Mouse (Mus musculus) heart, embryonic 12.5 days (tissue): ENCODE results near the gene Btg1. TPM values are rescaled to one million over a fixed set of nuclear protein-coding genes. Genes with fewer than 3 reads are reported as not detected.

Experiments used
- ATAC-seq: fragments of 200-750 bp; cut with Nextera tagmentation; 2 replicates; pipeline ENCODE4 v1.8.0; 2017; ENCODE audit warnings: moderate TSS enrichment, moderate library complexity; ENCODE audit not compliant: insufficient number of reproducible peaks, low FRiP score
- H3K27ac ChIP-seq: fragments of 300-500 bp; sonication (generic); 2 replicates; pipeline ENCODE4 v1.5.1; 2016; ENCODE audit warnings: mild to moderate bottlenecking, moderate library complexity; ENCODE audit not compliant: poor library complexity, severe bottlenecking
- H3K27me3 ChIP-seq: fragments of 300-500 bp; sonication (generic); replicated peaks from 2 replicates; pipeline ENCODE4 v1.6.1; 2016; ENCODE audit warnings: mild to moderate bottlenecking, moderate library complexity
- H3K36me3 ChIP-seq: fragments of 300-500 bp; sonication (generic); 2 replicates; pipeline ENCODE4 v1.6.1; 2016; ENCODE audit warnings: mild to moderate bottlenecking, moderate library complexity
- H3K4me1 ChIP-seq: fragments of 300-500 bp; sonication (generic); replicated peaks from 2 replicates; pipeline ENCODE4 v1.6.1; 2016; ENCODE audit warnings: mild to moderate bottlenecking
- H3K4me2 ChIP-seq: fragments of 300-500 bp; sonication (generic); 2 replicates; pipeline ENCODE4 v1.6.1; 2016; ENCODE audit warnings: mild to moderate bottlenecking, moderate library complexity
- H3K4me3 ChIP-seq: fragments of 300-500 bp; sonication (generic); 2 replicates; pipeline ENCODE4 v1.5.1; 2016; ENCODE audit warnings: mild to moderate bottlenecking
- H3K9ac ChIP-seq: fragments of 300-500 bp; sonication (generic); 2 replicates; pipeline ENCODE4 v1.6.1; 2016; ENCODE audit warnings: mild to moderate bottlenecking, moderate library complexity
- H3K9me3 ChIP-seq: fragments of 300-500 bp; sonication (generic); replicated peaks from 2 replicates; pipeline ENCODE4 v1.6.1; 2016; ENCODE audit warnings: mild to moderate bottlenecking, moderate library complexity
- WGBS: fragments of 180-500 bp; shearing (Covaris S2); methylation state at CpG from one replicate; pipeline ENCODE4 v1.1.7; 2016; 5-methylcytosine and 5-hydroxymethylcytosine counted together
- polyA plus RNA-seq: library from polyadenylated mRNA; unstranded; fragments of >200 nt; fragmentation: Nextera tagmentation; extraction: Ambion mirVana; gene quantifications from 2 replicates; pipeline ENCODE4 v1.2.1, GENCODE M21; 2016

The Btg1 gene
- 46.9 and 51.6 TPM in 2 replicates for polyA plus RNA-seq

- no peaks in the 10 kb centered on the region for H3K27me3 ChIP-seq
- H3K9ac ChIP-seq = peak within 1 kb of the TSS; percentile 98
- ATAC-seq = peak; percentile 96
- peaks cover 18% of the 10 kb centered on the region for H3K36me3 ChIP-seq
- H3K27ac ChIP-seq = peak within 1 kb of the TSS; percentile 97
- WGBS = under 1% methylated on average over 37 of the region's 37 CpGs
- H3K4me3 ChIP-seq = peak within 1 kb of the TSS; percentile 90
- peaks cover 4% of the 10 kb centered on the region; the same call in 1 of the 2 replicates for H3K9me3 ChIP-seq
- peak within 1 kb of the TSS; percentile 69 for H3K4me2 ChIP-seq
- H3K4me1 ChIP-seq = peaks cover 13% of the 10 kb centered on the region
These were observed at the start of gene Btg1 for GRCm38 (mm10) chr10:96616709-96617116. Gene Btg1 (plus strand): TSS chr10:96617006.

- 36% methylated on average over 8 of the region's 8 CpGs for WGBS
- Histone ChIP-seq H3K4me2 (0 out of 2 replicates have a peak overlapping the region, but pooled peaks have one; percentile 13), H3K4me3 (no peak overlapping the region), H3K4me1 (peaks cover 8% of the 10 kb centered on the region), H3K9me3 (peaks cover 10% of the 10 kb centered on the region; the same call in 1 of the 2 replicates), H3K9ac (no peak overlapping the region), H3K36me3 (no peaks in the 10 kb centered on the region), H3K27me3 (no peaks in the 10 kb centered on the region), H3K27ac (no peak overlapping the region)
- ATAC-seq = no peak
These were observed 47.3 kb upstream of the Btg1 start for GRCm38 (mm10) chr10:96569469-96569868.

GRCm38 (mm10) chr10:96571176-96571575 lies 45.6 kb upstream of the Btg1 start:
- Histone ChIP-seq H3K36me3 (no peaks in the 10 kb centered on the region), H3K4me1 (peaks cover 8% of the 10 kb centered on the region), H3K27me3 (no peaks in the 10 kb centered on the region), H3K4me3 (no peak overlapping the region), H3K27ac (no peak overlapping the region), H3K9ac (no peak overlapping the region), H3K4me2 (no peak overlapping the region), H3K9me3 (peaks cover 10% of the 10 kb centered on the region; the same call in 1 of the 2 replicates)
- ATAC-seq = no peak
- WGBS = 48% methylated on average over 4 of the region's 4 CpGs

GRCm38 (mm10) chr10:96574786-96575185 lies 42.0 kb upstream of the Btg1 start:
- Histone ChIP-seq H3K9me3 (no peaks in the 10 kb centered on the region), H3K4me2 (no peak overlapping the region), H3K36me3 (no peaks in the 10 kb centered on the region), H3K4me3 (no peak overlapping the region), H3K9ac (no peak overlapping the region), H3K4me1 (no peaks in the 10 kb centered on the region), H3K27me3 (no peaks in the 10 kb centered on the region), H3K27ac (no peak overlapping the region)
- 77% methylated on average over 6 of the region's 6 CpGs for WGBS
- no peak for ATAC-seq

- H3K36me3 ChIP-seq = no peaks in the 10 kb centered on the region
- no peaks in the 10 kb centered on the region for H3K9me3 ChIP-seq
- H3K27me3 ChIP-seq = no peaks in the 10 kb centered on the region
- no peaks in the 10 kb centered on the region for H3K4me1 ChIP-seq
- WGBS = 84% methylated on average over 5 of the region's 5 CpGs
- no peak overlapping the region for H3K4me3 ChIP-seq
- H3K4me2 ChIP-seq = no peak overlapping the region
- no peak overlapping the region for H3K9ac ChIP-seq
- no peak overlapping the region for H3K27ac ChIP-seq
- no peak for ATAC-seq
These were observed 41.5 kb upstream of the Btg1 start for GRCm38 (mm10) chr10:96575338-96575737.

GRCm38 (mm10) chr10:96578924-96579323 lies 37.9 kb upstream of the Btg1 start:
- Histone ChIP-seq H3K4me2 (no peak overlapping the region), H3K36me3 (no peaks in the 10 kb centered on the region), H3K4me3 (no peak overlapping the region), H3K9me3 (no peaks in the 10 kb centered on the region), H3K4me1 (no peaks in the 10 kb centered on the region), H3K27ac (no peak overlapping the region), H3K27me3 (no peaks in the 10 kb centered on the region), H3K9ac (no peak overlapping the region)
- 89% methylated on average over 5 of the region's 5 CpGs for WGBS
- ATAC-seq = no peak

- no peak overlapping the region for H3K4me2 ChIP-seq
- no peaks in the 10 kb centered on the region for H3K36me3 ChIP-seq
- H3K27ac ChIP-seq = no peak overlapping the region
- H3K27me3 ChIP-seq = no peaks in the 10 kb centered on the region
- no peak overlapping the region for H3K9ac ChIP-seq
- H3K4me1 ChIP-seq = no peaks in the 10 kb centered on the region
- WGBS = 64% methylated on average over 4 of the region's 4 CpGs
- H3K4me3 ChIP-seq = no peak overlapping the region
- no peak for ATAC-seq
- H3K9me3 ChIP-seq = no peaks in the 10 kb centered on the region
These were observed 37.4 kb upstream of the Btg1 start for GRCm38 (mm10) chr10:96579436-96579835.

- H3K27me3 ChIP-seq = no peaks in the 10 kb centered on the region
- H3K4me3 ChIP-seq = no peak overlapping the region
- no peak overlapping the region for H3K27ac ChIP-seq
- no peaks in the 10 kb centered on the region for H3K9me3 ChIP-seq
- H3K4me2 ChIP-seq = no peak overlapping the region
- H3K4me1 ChIP-seq = no peaks in the 10 kb centered on the region
- H3K36me3 ChIP-seq = no peaks in the 10 kb centered on the region
- no peak for ATAC-seq
- H3K9ac ChIP-seq = no peak overlapping the region
- 55% methylated on average over 7 of the region's 7 CpGs for WGBS
These were observed 36.6 kb upstream of the Btg1 start for GRCm38 (mm10) chr10:96580246-96580645.

- no peaks in the 10 kb centered on the region for H3K9me3 ChIP-seq
- H3K4me2 ChIP-seq = no peak overlapping the region
- WGBS = 74% methylated on average over 6 of the region's 6 CpGs
- no peaks in the 10 kb centered on the region for H3K4me1 ChIP-seq
- H3K4me3 ChIP-seq = no peak overlapping the region
- no peak for ATAC-seq
- H3K27ac ChIP-seq = no peak overlapping the region
- no peaks in the 10 kb centered on the region for H3K27me3 ChIP-seq
- no peak overlapping the region for H3K9ac ChIP-seq
- H3K36me3 ChIP-seq = no peaks in the 10 kb centered on the region
These were observed 35.6 kb upstream of the Btg1 start for GRCm38 (mm10) chr10:96581232-96581631.

GRCm38 (mm10) chr10:96586191-96586880 lies 30.5 kb upstream of the Btg1 start:
- Histone ChIP-seq H3K4me1 (no peaks in the 10 kb centered on the region), H3K9me3 (no peaks in the 10 kb centered on the region), H3K27ac (no peak overlapping the region), H3K4me2 (no peak overlapping the region), H3K9ac (no peak overlapping the region), H3K27me3 (no peaks in the 10 kb centered on the region), H3K36me3 (no peaks in the 10 kb centered on the region), H3K4me3 (no peak overlapping the region)
- WGBS = 81% methylated on average over 4 of the region's 4 CpGs
- ATAC-seq = no peak

GRCm38 (mm10) chr10:96586881-96587217 lies 30.0 kb upstream of the Btg1 start:
- H3K9ac ChIP-seq = no peak overlapping the region
- no peak for ATAC-seq
- H3K36me3 ChIP-seq = no peaks in the 10 kb centered on the region
- H3K4me3 ChIP-seq = no peak overlapping the region
- no peaks in the 10 kb centered on the region for H3K4me1 ChIP-seq
- H3K27ac ChIP-seq = no peak overlapping the region
- no peaks in the 10 kb centered on the region for H3K27me3 ChIP-seq
- WGBS = 76% methylated on average over 4 of the region's 4 CpGs
- H3K4me2 ChIP-seq = no peak overlapping the region
- no peaks in the 10 kb centered on the region for H3K9me3 ChIP-seq

- Histone ChIP-seq H3K4me3 (no peak overlapping the region), H3K4me1 (no peaks in the 10 kb centered on the region), H3K27ac (no peak overlapping the region), H3K27me3 (no peaks in the 10 kb centered on the region), H3K9me3 (no peaks in the 10 kb centered on the region), H3K9ac (no peak overlapping the region), H3K4me2 (no peak overlapping the region), H3K36me3 (no peaks in the 10 kb centered on the region)
- WGBS = 64% methylated on average over 6 of the region's 6 CpGs
- no peak for ATAC-seq
These were observed 28.6 kb upstream of the Btg1 start for GRCm38 (mm10) chr10:96588233-96588632.
